Mouse (Mus musculus) cerebellum, adult 2 months (tissue): Measurements from ENCODE around the gene Lmod2. TPM values are rescaled to one million over a fixed set of nuclear protein-coding genes. Genes with fewer than 3 reads are reported as not detected.

ENCODE experiments used
- DNase-seq, 2 experiments: peaks; one replicate each; pipeline ENCODE4 v3.0.0; 2021
- H3K27ac ChIP-seq: fragments of 200-500 bp; 2 replicates; pipeline ENCODE4 v1.5.1; 2012; ENCODE audit warnings: low read length, control low read depth, inconsistent platforms; ENCODE audit not compliant: insufficient read depth
- H3K27me3 ChIP-seq: fragments of 200-500 bp; 2 replicates; pipeline ENCODE4 v1.6.1; 2012; ENCODE audit warnings: inconsistent platforms, mild to moderate bottlenecking, low read length, moderate library complexity; ENCODE audit not compliant: control insufficient read depth, insufficient read depth
- H3K4me1 ChIP-seq: fragments of 200-500 bp; 2 replicates; pipeline ENCODE4 v1.6.1; 2011; ENCODE audit warnings: low read length; ENCODE audit not compliant: control insufficient read depth, insufficient read depth
- H3K4me3 ChIP-seq: fragments of 200-500 bp; replicated peaks from 2 replicates; pipeline ENCODE3; 2011; ENCODE audit warnings: mild to moderate bottlenecking, low read depth, low read length, control low read depth; ENCODE audit not compliant: insufficient read depth
- CTCF ChIP-seq: fragments of 200-500 bp; IDR thresholded peaks from 2 replicates; pipeline ENCODE4 v1.5.1; 2011; ENCODE audit warnings: low read depth, mild to moderate bottlenecking, control low read depth, low read length, moderate library complexity, borderline replicate concordance; ENCODE audit not compliant: insufficient read depth
- POLR2A ChIP-seq: fragments of 200-500 bp; IDR thresholded peaks from 2 replicates; pipeline ENCODE4 v1.6.1; 2011; ENCODE audit warnings: low read length, control low read depth, borderline replicate concordance; ENCODE audit not compliant: insufficient read depth
- WGBS: fragments of 180-500 bp; shearing (Covaris S2); methylation state at CpG from one replicate; pipeline ENCODE4 v1.1.7; 2018; 5-methylcytosine and 5-hydroxymethylcytosine counted together
- polyA plus RNA-seq: library from polyadenylated mRNA; depleted of rRNA; stranded (reverse); fragments of >200 nt; gene quantifications from 2 replicates; pipeline ENCODE4 v1.2.3, GENCODE M21; 2012

Lmod2 gene
- polyA plus RNA-seq, 1 experiment = 0.05 TPM

GRCm38 (mm10) chr6:24570278-24570677 lies 27.3 kb upstream of the Lmod2 start:
- no peak overlapping the region for H3K27ac ChIP-seq
- no peak overlapping the region for H3K4me3 ChIP-seq
- no peaks in the 10 kb centered on the region for H3K27me3 ChIP-seq
- TF ChIP-seq CTCF (no peak), POLR2A (no peak)
- DNase-seq = no peak
- H3K4me1 ChIP-seq = no peaks in the 10 kb centered on the region
- 60% methylated on average over 11 of the region's 11 CpGs for WGBS

GRCm38 (mm10) chr6:24571126-24571525 lies 26.4 kb upstream of the Lmod2 start:
- no peak for DNase-seq
- Histone ChIP-seq H3K27me3 (no peaks in the 10 kb centered on the region), H3K4me1 (no peaks in the 10 kb centered on the region), H3K27ac (no peak overlapping the region), H3K4me3 (no peak overlapping the region)
- TF ChIP-seq POLR2A (no peak), CTCF (no peak)
- 65% methylated on average over 6 of the region's 6 CpGs for WGBS

- no peak overlapping the region for H3K27ac ChIP-seq
- 91% methylated on average over 14 of the region's 14 CpGs for WGBS
- no peak for DNase-seq
Measured at GRCm38 (mm10) chr6:24572431-24572830, 25.1 kb upstream of the Lmod2 start.

GRCm38 (mm10) chr6:24573319-24573718 lies 24.2 kb upstream of the Lmod2 start:
- no peaks in the 10 kb centered on the region for H3K4me1 ChIP-seq
- no peak for DNase-seq

More at GRCm38 (mm10) chr6:24572431-24572830, 25.1 kb upstream of the Lmod2 start:
- TF ChIP-seq CTCF (no peak), POLR2A (no peak)
- no peaks in the 10 kb centered on the region for H3K27me3 ChIP-seq
- H3K4me1 ChIP-seq = no peaks in the 10 kb centered on the region
- no peak overlapping the region for H3K4me3 ChIP-seq

GRCm38 (mm10) chr6:24583456-24583855 lies 14.1 kb upstream of the Lmod2 start:
- TF ChIP-seq CTCF (no peak), POLR2A (no peak)
- 87% methylated on average over 3 of the region's 3 CpGs for WGBS
- H3K4me1 ChIP-seq = no peaks in the 10 kb centered on the region
- DNase-seq = no peak
- H3K4me3 ChIP-seq = no peak overlapping the region
- no peak overlapping the region for H3K27ac ChIP-seq
- H3K27me3 ChIP-seq = no peaks in the 10 kb centered on the region

More at GRCm38 (mm10) chr6:24573319-24573718, 24.2 kb upstream of the Lmod2 start:
- no peak overlapping the region for H3K4me3 ChIP-seq
- TF ChIP-seq POLR2A (no peak), CTCF (no peak)
- H3K27ac ChIP-seq = no peak overlapping the region
- no peaks in the 10 kb centered on the region for H3K27me3 ChIP-seq

- WGBS = 66% methylated on average over 10 of the region's 10 CpGs
- H3K27me3 ChIP-seq = no peaks in the 10 kb centered on the region
- H3K4me1 ChIP-seq = no peaks in the 10 kb centered on the region
- H3K27ac ChIP-seq = no peak overlapping the region
- TF ChIP-seq CTCF = no peak
- TF ChIP-seq POLR2A = no peak
- DNase-seq = no peak
- no peak overlapping the region for H3K4me3 ChIP-seq
Measured at GRCm38 (mm10) chr6:24585431-24586310, 11.9 kb upstream of the Lmod2 start.

- Histone ChIP-seq H3K4me1 (no peaks in the 10 kb centered on the region), H3K27me3 (no peaks in the 10 kb centered on the region), H3K4me3 (no peak overlapping the region), H3K27ac (no peak overlapping the region)
- 3% methylated on average over 3 of the region's 3 CpGs for WGBS
- TF ChIP-seq POLR2A = no peak
- TF ChIP-seq CTCF = no peak
- DNase-seq = peak in 1 of 2 experiments; percentile 37
Measured at GRCm38 (mm10) chr6:24586885-24587284, 10.7 kb upstream of the Lmod2 start.

- 89% methylated on average over 5 of the region's 5 CpGs for WGBS
- DNase-seq = no peak
Measured at GRCm38 (mm10) chr6:24590282-24590681, 7.3 kb upstream of the Lmod2 start.

More at GRCm38 (mm10) chr6:24590282-24590681, 7.3 kb upstream of the Lmod2 start:
- Histone ChIP-seq H3K4me1 (no peaks in the 10 kb centered on the region), H3K4me3 (no peak overlapping the region), H3K27me3 (no peaks in the 10 kb centered on the region), H3K27ac (no peak overlapping the region)
- no peak for TF ChIP-seq POLR2A
- TF ChIP-seq CTCF = no peak
